Mouse (Mus musculus): ENCODE data around the gene Gm2022. TPM values are rescaled to one million over a fixed set of nuclear protein-coding genes. Genes with fewer than 3 reads are reported as not detected.

Gene Gm2022
- not detected for polyA plus RNA-seq (2017; shearing (Covaris generic))

GRCm38 (mm10) chr12:87895070-87895469 is at the start of gene Gm2022:
TSS of gene Gm2022 (plus strand) at chr12:87895370.

GRCm38 (mm10) chr12:87873772-87874171 is 21.4 kb upstream of the Gm2022 start, which contains the start of gene Gm2016:
TSS of gene Gm2016 (plus strand) at chr12:87874072.

GRCm38 (mm10) chr12:87919721-87920120 is 24.6 kb downstream of the Gm2022 start, which contains the start of gene Gm2035:
TSS of gene Gm2035 (minus strand) at chr12:87919857.

Other genes starting within 250 kb of the Gm2022 start
- not detected for gene Gm21319, start 119.6 kb upstream of the Gm2022 start, polyA plus RNA-seq (2017; shearing (Covaris generic))
- not detected for gene Gm21936, start 99.9 kb upstream of the Gm2022 start, polyA plus RNA-seq (2017; shearing (Covaris generic))
- not detected for gene BB287469, start 78.8 kb upstream of the Gm2022 start, polyA plus RNA-seq (2017; shearing (Covaris generic))
- gene Gm2001, start 53.0 kb upstream of the Gm2022 start, polyA plus RNA-seq (2017; shearing (Covaris generic)), result not detected
- gene Gm2016, start 21.3 kb upstream of the Gm2022 start, polyA plus RNA-seq (2017; shearing (Covaris generic)), result not detected
- not detected for gene Gm2035, start 24.5 kb downstream of the Gm2022 start, polyA plus RNA-seq (2017; shearing (Covaris generic))
- 0.69 TPM for gene Gm2042, start 58.7 kb downstream of the Gm2022 start, polyA plus RNA-seq (2017; shearing (Covaris generic))
- gene Gm2075, start 116.5 kb downstream of the Gm2022 start, polyA plus RNA-seq (2017; shearing (Covaris generic)), result not detected
- not detected for gene Gm6803, start 123.4 kb downstream of the Gm2022 start, polyA plus RNA-seq (2017; shearing (Covaris generic))
- gene Gm2056, start 131.6 kb downstream of the Gm2022 start, polyA plus RNA-seq (2017; shearing (Covaris generic)), result not detected
- not detected for gene Gm16368, start 188.3 kb downstream of the Gm2022 start, polyA plus RNA-seq (2017; shearing (Covaris generic))

All from effector memory CD4-positive, alpha-beta T cell, adult 5 months (primary cell).